In the genomic region with DNA sequence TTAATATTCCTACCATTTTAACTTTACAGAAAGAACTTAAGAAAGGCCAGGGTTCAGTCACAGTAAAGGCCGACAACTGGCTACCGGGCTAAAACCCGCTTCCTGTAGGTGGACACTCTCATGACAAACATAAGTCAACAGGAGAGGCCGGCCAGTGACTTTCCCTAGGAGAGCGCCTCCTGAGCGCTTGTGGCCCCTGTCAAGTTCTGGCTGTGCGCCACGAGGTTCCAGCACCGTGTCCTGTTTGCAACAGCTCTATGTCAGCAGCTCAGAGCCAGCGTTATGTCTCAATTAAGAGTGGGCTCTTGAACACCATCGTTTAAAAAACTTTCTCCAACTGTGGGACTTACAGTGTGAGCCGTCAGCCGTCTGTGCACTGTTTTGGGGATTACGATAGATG, we compare ENCODE assay signal across 28 mouse cellular contexts. TPM values are rescaled to one million over a fixed set of nuclear protein-coding genes. Genes with fewer than 3 reads are reported as not detected.
DNase-seq lines count a peak whose midpoint lies in the region; ATAC-seq and TF ChIP-seq lines count a peak whose summit lies in the region.
"Had no signal": no experiment of that assay in that cellular context is flagged by ENCODE, and none has a peak within 500 bp of the region (broad histone marks: within the 10 kb centered on the region; RNA-seq: fewer than 3 reads in every experiment).

No protein-coding gene starts in this region.

- DNase-seq in heart, adult 18-20 months: peak; percentile 14 to 42
- DNase-seq in heart, adult 9 months (ENCODE audit: low spot score in 2 of 2): no peak
- peak; percentile 37 for DNase-seq in heart, postnatal 4 days
- no peak for DNase-seq in heart, embryonic 10.5 days (ENCODE audit: low spot score)
- DNase-seq in liver, postnatal 0 days: peak; percentile 67
- DNase-seq in lung, postnatal 14 days: peak; percentile 13
- no peak for DNase-seq in lung, postnatal 25 days (ENCODE audit: low spot score)
- DNase-seq: adrenal gland, adult 8-10 months; adrenal gland, postnatal 25 days; cerebellum, adult 11-12 months; cerebellum, adult 8-10 months; cerebellum, postnatal 36 days; embryo, embryonic 11 days; gastrocnemius, postnatal 25 days had no signal

- no peak overlapping the region for H3K4me2 ChIP-seq in liver, postnatal 0 days (ENCODE audit: low read depth, low read length)
- no peak overlapping the region for H3K4me2 ChIP-seq in liver, embryonic 12.5 days
- H3K4me2 ChIP-seq: embryonic facial prominence, embryonic 13.5 days; forebrain, embryonic 12.5 days; forebrain, embryonic 15.5 days; heart, embryonic 13.5 days; hindbrain, embryonic 12.5 days; hindbrain, embryonic 15.5 days had no signal

- H3K36me3 ChIP-seq in heart, embryonic 10.5 days: peaks cover 91% of the 10 kb centered on the region
- peaks cover 82% of the 10 kb centered on the region for H3K36me3 ChIP-seq in liver, postnatal 0 days (replicated peaks; ENCODE audit: insufficient read depth, low read length)
- H3K36me3 ChIP-seq in liver, embryonic 12.5 days: peaks cover 99% of the 10 kb centered on the region

- H3K4me3 ChIP-seq in heart, embryonic 10.5 days: no peak overlapping the region
- no peak overlapping the region for H3K4me3 ChIP-seq in liver, postnatal 0 days (ENCODE audit: low read depth, low read length)
- no peak overlapping the region for H3K4me3 ChIP-seq in liver, embryonic 12.5 days
- H3K4me3 ChIP-seq: embryonic facial prominence, embryonic 10.5 days; embryonic facial prominence, embryonic 13.5 days; erythroblast, embryonic 14.5 days; forebrain, embryonic 12.5 days; forebrain, embryonic 15.5 days; heart, adult 2 months; heart, embryonic 13.5 days; hindbrain, embryonic 12.5 days; hindbrain, embryonic 15.5 days had no signal

- peak; percentile 66 for ATAC-seq in liver, postnatal 0 days
- no peak for ATAC-seq in liver, embryonic 12.5 days
- ATAC-seq: activated CD4-positive, CD25-positive, alpha-beta regulatory T cell, adult 4 months; forebrain, embryonic 15.5 days had no signal

- H3K4me1 ChIP-seq in heart, embryonic 10.5 days: peaks cover 7% of the 10 kb centered on the region
- peaks cover 12% of the 10 kb centered on the region for H3K4me1 ChIP-seq in liver, postnatal 0 days (ENCODE audit: insufficient read depth)
- H3K4me1 ChIP-seq in liver, embryonic 12.5 days: peaks cover 30% of the 10 kb centered on the region

- no peak overlapping the region for H3K27ac ChIP-seq in heart, embryonic 10.5 days
- no peak overlapping the region for H3K27ac ChIP-seq in liver, postnatal 0 days (ENCODE audit: low read depth)
- no peak overlapping the region for H3K27ac ChIP-seq in liver, embryonic 12.5 days
- H3K27ac ChIP-seq: embryonic facial prominence, embryonic 10.5 days; embryonic facial prominence, embryonic 13.5 days; forebrain, embryonic 12.5 days; forebrain, embryonic 15.5 days; heart, adult 2 months; heart, embryonic 13.5 days; hindbrain, embryonic 12.5 days; hindbrain, embryonic 15.5 days had no signal

- TF ChIP-seq CTCF in liver, postnatal 0 days (IDR thresholded peaks at IDR 0.05; ENCODE audit: low read depth): no peak

- TF ChIP-seq EP300 in liver, postnatal 0 days (IDR thresholded peaks at IDR 0.05; ENCODE audit: low read depth): no peak

- H3K9ac ChIP-seq in liver, postnatal 0 days (replicated peaks): no peak overlapping the region
- no peak overlapping the region for H3K9ac ChIP-seq in liver, embryonic 12.5 days
- H3K9ac ChIP-seq: embryonic facial prominence, embryonic 13.5 days; forebrain, embryonic 12.5 days; forebrain, embryonic 15.5 days; heart, embryonic 13.5 days; hindbrain, embryonic 12.5 days; hindbrain, embryonic 15.5 days had no signal

- 92% methylated on average over 14 of the region's 14 CpGs for WGBS in heart, embryonic 10.5 days
- WGBS in liver, postnatal 0 days (ENCODE audit: insufficient replicate concordance): 73% methylated on average over 14 of the region's 14 CpGs
- WGBS in liver, embryonic 12.5 days (ENCODE audit: insufficient replicate concordance): 87% methylated on average over 14 of the region's 14 CpGs

- no peaks in the 10 kb centered on the region for H3K27me3 ChIP-seq in heart, embryonic 10.5 days (ENCODE audit: insufficient read depth, poor library complexity, severe bottlenecking)
- no peaks in the 10 kb centered on the region for H3K27me3 ChIP-seq in liver, postnatal 0 days (ENCODE audit: insufficient read depth, low read length)
- no peaks in the 10 kb centered on the region for H3K27me3 ChIP-seq in liver, embryonic 12.5 days (replicated peaks)
- H3K27me3 ChIP-seq: embryonic facial prominence, embryonic 13.5 days; forebrain, embryonic 12.5 days; forebrain, embryonic 15.5 days; heart, embryonic 13.5 days; hindbrain, embryonic 12.5 days; hindbrain, embryonic 15.5 days had no signal

- H3K9me3 ChIP-seq in heart, embryonic 10.5 days: no peaks in the 10 kb centered on the region
- H3K9me3 ChIP-seq in liver, postnatal 0 days (ENCODE audit: low read length): no peaks in the 10 kb centered on the region
- no peaks in the 10 kb centered on the region for H3K9me3 ChIP-seq in liver, embryonic 12.5 days (replicated peaks)
- H3K9me3 ChIP-seq: embryonic facial prominence, embryonic 10.5 days; embryonic facial prominence, embryonic 13.5 days; forebrain, embryonic 12.5 days; forebrain, embryonic 15.5 days; heart, embryonic 13.5 days; hindbrain, embryonic 12.5 days; hindbrain, embryonic 15.5 days had no signal

RNA-seq across cellular contexts. Expression of a gene that starts 6.5 kb away (rescaled TPM):
- total RNA-seq in heart, adult 18-20 months (2021): 10 to 100 TPM; 68.6 to 77.1 TPM
- 100 to 1,000 TPM; 160 to 162 TPM for total RNA-seq in heart, postnatal 4 days (2021)
- polyA plus RNA-seq in heart, embryonic 10.5 days (2016; fragmentation: Nextera tagmentation; extraction: Ambion mirVana): 271 and 373 TPM in 2 replicates
- 118 and 124 TPM in 2 replicates for polyA plus RNA-seq in liver, postnatal 0 days (2015; fragmentation: Nextera tagmentation; extraction: Ambion mirVana)
- 258 and 270 TPM in 2 replicates for polyA plus RNA-seq in liver, embryonic 12.5 days (2016; fragmentation: Nextera tagmentation; extraction: Ambion mirVana)

RNA-seq across cellular contexts. Expression of a gene that starts 15.1 kb away (rescaled TPM):
- total RNA-seq in heart, adult 18-20 months (2021): 1 to 10 TPM; 3.4 to 4.9 TPM
- 1 to 10 TPM in 1 of 2 experiments, under 1 TPM in 1; 0.45 to 1.1 TPM for total RNA-seq in heart, postnatal 4 days (2021)
- 0.89 and 2.1 TPM in 2 replicates for polyA plus RNA-seq in heart, embryonic 10.5 days (2016; fragmentation: Nextera tagmentation; extraction: Ambion mirVana)
- polyA plus RNA-seq in liver, postnatal 0 days (2015; fragmentation: Nextera tagmentation; extraction: Ambion mirVana): 63.7 and 70.1 TPM in 2 replicates
- 6.3 TPM in 2 replicates for polyA plus RNA-seq in liver, embryonic 12.5 days (2016; fragmentation: Nextera tagmentation; extraction: Ambion mirVana)
- total RNA-seq: hematopoietic stem cell, adult 5-6 weeks had no signal

RNA-seq across cellular contexts. Expression of a gene that starts 25.5 kb away (rescaled TPM):
- not detected for total RNA-seq in heart, adult 18-20 months (2021)
- total RNA-seq in heart, postnatal 4 days (2021): not detected
- not detected in 2 replicates for polyA plus RNA-seq in heart, embryonic 10.5 days (2016; fragmentation: Nextera tagmentation; extraction: Ambion mirVana)
- polyA plus RNA-seq in liver, postnatal 0 days (2015; fragmentation: Nextera tagmentation; extraction: Ambion mirVana): not detected in 2 replicates
- polyA plus RNA-seq in liver, embryonic 12.5 days (2016; fragmentation: Nextera tagmentation; extraction: Ambion mirVana): 0.16 TPM in 1 of 2 replicates, not detected in the other
- total RNA-seq: adrenal gland, adult 8-10 months; adrenal gland, postnatal 25 days; gastrocnemius, adult 8-10 months; gastrocnemius, postnatal 25 days; heart, adult 2 months; hematopoietic stem cell, adult 5-6 weeks had no signal
- polyA plus RNA-seq: activated CD4-positive, CD25-positive, alpha-beta regulatory T cell, adult 4 months; embryonic facial prominence, embryonic 13.5 days; erythroblast, embryonic 14.5 days; forebrain, embryonic 12.5 days; forebrain, embryonic 15.5 days; gonadal fat pad, adult 2 months; heart, embryonic 13.5 days; hindbrain, embryonic 12.5 days had no signal

Comparison
In these comparisons a context has a peak if more than half of its experiments do, and no peak if none do; other contexts are left out.
1. DNase-seq: peak in heart, adult 18-20 months (2 of 2), heart, postnatal 4 days (single experiment), liver, postnatal 0 days (single experiment) and lung, postnatal 14 days (single experiment); none in heart, adult 9 months (0 of 2), heart, embryonic 10.5 days (single experiment) and lung, postnatal 25 days (single experiment).